Mouse (Mus musculus): Measurements from ENCODE around the gene Fcer1g. TPM values are rescaled to one million over a fixed set of nuclear protein-coding genes. Genes with fewer than 3 reads are reported as not detected.

Fcer1g gene
- polyA plus RNA-seq, 1 experiment from 2014 or later: 25.5 TPM

DNA sequence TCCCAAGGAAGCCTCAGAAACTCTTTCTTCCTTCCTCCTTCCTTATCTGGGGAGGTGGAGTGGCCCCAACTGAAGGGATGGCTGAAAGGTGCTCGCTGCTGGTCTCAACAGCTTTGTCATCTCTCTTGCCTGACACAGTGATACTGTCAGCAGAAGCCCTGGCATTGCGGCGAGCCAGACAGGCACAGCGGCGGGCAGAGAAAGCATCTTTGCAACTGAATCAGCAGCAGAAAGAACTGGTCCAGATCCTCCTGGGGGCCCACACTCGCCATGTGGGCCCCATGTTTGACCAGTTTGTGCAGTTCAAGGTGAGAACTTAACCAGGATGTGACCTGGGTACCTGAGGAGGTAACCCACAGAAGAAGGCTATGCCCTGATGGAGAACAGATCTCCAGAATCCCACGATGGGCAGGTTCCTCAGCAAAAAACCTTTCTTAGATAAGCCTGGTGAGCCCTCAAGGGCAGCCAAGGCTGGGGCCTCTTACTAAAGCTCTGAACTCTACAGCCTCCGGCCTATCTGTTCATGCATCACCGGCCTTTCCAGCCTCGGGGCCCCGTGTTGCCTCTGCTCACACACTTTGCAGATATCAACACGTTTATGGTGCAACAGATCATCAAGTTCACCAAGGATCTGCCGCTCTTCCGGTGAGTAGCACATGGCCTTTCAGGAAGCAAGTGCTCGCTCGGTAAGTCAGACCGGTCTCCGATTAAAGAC is 17.8 kb downstream of the Fcer1g start:
- peaks cover 11% of the 10 kb centered on the region for H3K36me3 ChIP-seq (ENCODE audit: control insufficient read depth, insufficient read depth, low read length)
- no peak for ATAC-seq
- peaks cover 8% of the 10 kb centered on the region for H3K4me1 ChIP-seq (ENCODE audit: control insufficient read depth, insufficient read depth, low read depth, low read length)
- 92% methylated on average over 18 of the region's 18 CpGs for WGBS
- no peak overlapping the region for H3K4me2 ChIP-seq (ENCODE audit: low read length)
- no peak overlapping the region for H3K9ac ChIP-seq (ENCODE audit: low read depth, low read length)
- no peaks in the 10 kb centered on the region for H3K9me3 ChIP-seq (ENCODE audit: control insufficient read depth, low read length)
- H3K4me3 ChIP-seq (ENCODE audit: low read length): no peak overlapping the region
- no peaks in the 10 kb centered on the region for H3K27me3 ChIP-seq (replicated peaks; ENCODE audit: control insufficient read depth, insufficient read depth, low read length)
- H3K27ac ChIP-seq (ENCODE audit: low read depth, low read length): no peak overlapping the region

DNA sequence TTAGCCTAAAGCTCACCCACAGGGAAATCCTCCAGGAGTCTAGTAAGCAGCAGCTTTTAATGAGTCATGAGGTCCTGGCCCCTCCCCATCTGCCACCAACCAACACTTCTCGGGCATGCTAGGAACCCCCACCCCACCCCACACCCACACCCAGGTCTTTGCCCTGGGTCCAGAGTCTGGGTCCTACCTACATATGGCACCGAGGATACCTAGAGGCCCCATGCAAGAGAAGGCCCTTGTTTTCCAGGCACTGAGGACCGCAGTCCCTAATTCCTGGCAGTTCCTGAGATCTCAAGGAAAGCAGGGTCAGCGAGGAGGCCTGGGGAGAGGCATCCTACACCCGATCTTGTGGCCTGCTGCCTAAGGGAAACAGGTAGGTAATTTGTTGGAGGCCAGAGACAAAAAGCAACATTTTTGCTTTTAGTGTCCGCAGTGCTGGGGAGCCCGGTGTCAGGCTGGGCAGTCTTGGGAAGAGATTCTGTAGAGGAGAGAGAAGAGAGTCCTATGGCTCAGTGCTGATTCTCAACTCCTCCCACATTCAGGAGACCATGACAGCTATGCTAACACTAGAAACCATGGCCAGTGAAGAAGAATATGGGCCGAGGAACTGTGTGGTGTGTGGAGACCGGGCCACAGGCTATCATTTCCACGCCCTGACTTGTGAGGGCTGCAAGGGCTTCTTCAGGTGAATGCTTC is 20.2 kb downstream of the Fcer1g start, which contains the start of gene Nr1i3:
Gene Nr1i3 (plus strand): TSS at position 170 of the 696 bp plus-strand sequence.
- no peak within 1 kb of the TSS for H3K27ac ChIP-seq (ENCODE audit: low read depth, low read length)
- H3K27me3 ChIP-seq (replicated peaks; ENCODE audit: control insufficient read depth, insufficient read depth, low read length): no peaks in the 10 kb centered on the region
- no peak within 1 kb of the TSS for H3K9ac ChIP-seq (ENCODE audit: low read depth, low read length)
- WGBS: 80% methylated on average over 10 of the region's 10 CpGs
- no peaks in the 10 kb centered on the region for H3K4me1 ChIP-seq (ENCODE audit: control insufficient read depth, insufficient read depth, low read depth, low read length)
- H3K4me3 ChIP-seq (ENCODE audit: low read length): no peak within 1 kb of the TSS
- no peak within 1 kb of the TSS for H3K4me2 ChIP-seq (ENCODE audit: low read length)
- no peak for ATAC-seq
- peaks cover 6% of the 10 kb centered on the region for H3K36me3 ChIP-seq (ENCODE audit: control insufficient read depth, insufficient read depth, low read length)
- no peaks in the 10 kb centered on the region for H3K9me3 ChIP-seq (ENCODE audit: control insufficient read depth, low read length)

DNA sequence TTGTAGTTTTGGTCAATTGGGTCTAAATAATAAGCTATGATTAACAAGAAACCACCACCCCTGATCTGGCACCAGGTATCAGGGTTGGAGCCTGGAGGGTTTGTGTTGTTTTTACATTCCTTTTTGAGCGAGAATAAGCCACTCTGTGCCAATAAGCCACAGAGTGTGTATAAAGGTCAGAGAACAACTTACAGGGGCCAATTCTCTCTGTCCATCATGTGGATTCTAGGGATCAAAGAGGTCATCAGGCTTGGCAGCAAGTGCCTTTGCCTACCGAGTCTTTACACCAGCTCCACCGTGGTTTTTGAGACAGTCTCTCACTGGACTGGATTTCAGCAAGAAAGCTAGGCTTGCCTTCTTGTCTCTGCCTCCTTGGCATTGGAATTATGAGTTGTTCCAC is 21.3 kb downstream of the Fcer1g start:
- Histone ChIP-seq H3K36me3 (ENCODE audit: control insufficient read depth, insufficient read depth, low read length) (no peaks in the 10 kb centered on the region), H3K4me2 (ENCODE audit: low read length) (no peak overlapping the region), H3K27me3 (replicated peaks; ENCODE audit: control insufficient read depth, insufficient read depth, low read length) (no peaks in the 10 kb centered on the region), H3K4me1 (ENCODE audit: control insufficient read depth, insufficient read depth, low read depth, low read length) (no peaks in the 10 kb centered on the region), H3K9ac (ENCODE audit: low read depth, low read length) (no peak overlapping the region), H3K4me3 (ENCODE audit: low read length) (no peak overlapping the region), H3K27ac (ENCODE audit: low read depth, low read length) (no peak overlapping the region), H3K9me3 (ENCODE audit: control insufficient read depth, low read length) (no peaks in the 10 kb centered on the region)
- WGBS: 37% methylated on average over 3 of the region's 3 CpGs
- ATAC-seq: no peak

DNA sequence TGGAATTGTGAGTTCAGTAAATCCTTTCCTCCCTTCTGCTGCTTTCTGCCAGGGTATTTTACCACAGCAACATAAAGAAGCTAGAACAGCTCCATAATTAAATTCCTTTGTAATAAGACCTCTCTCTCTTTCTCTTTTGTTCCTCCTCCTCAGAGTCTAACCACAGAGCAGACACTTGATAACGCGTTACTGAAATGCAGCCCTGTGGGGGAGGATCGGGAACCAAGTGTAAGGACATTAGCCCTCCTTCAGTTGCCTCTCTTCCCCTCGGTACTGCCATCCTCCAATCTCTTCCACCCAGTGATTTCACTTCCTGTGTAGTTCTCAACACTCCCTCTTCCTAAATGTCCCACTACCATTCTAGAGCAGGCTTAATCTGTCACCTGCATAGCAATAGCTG is 24.8 kb downstream of the Fcer1g start:
- 16% methylated on average over 4 of the region's 4 CpGs for WGBS
- Histone ChIP-seq H3K27ac (ENCODE audit: low read depth, low read length) (no peak overlapping the region), H3K9ac (ENCODE audit: low read depth, low read length) (no peak overlapping the region), H3K9me3 (ENCODE audit: control insufficient read depth, low read length) (no peaks in the 10 kb centered on the region), H3K4me1 (ENCODE audit: control insufficient read depth, insufficient read depth, low read depth, low read length) (no peaks in the 10 kb centered on the region), H3K4me3 (ENCODE audit: low read length) (no peak overlapping the region), H3K36me3 (ENCODE audit: control insufficient read depth, insufficient read depth, low read length) (no peaks in the 10 kb centered on the region), H3K27me3 (replicated peaks; ENCODE audit: control insufficient read depth, insufficient read depth, low read length) (no peaks in the 10 kb centered on the region), H3K4me2 (ENCODE audit: low read length) (no peak overlapping the region)
- ATAC-seq: no peak

DNA sequence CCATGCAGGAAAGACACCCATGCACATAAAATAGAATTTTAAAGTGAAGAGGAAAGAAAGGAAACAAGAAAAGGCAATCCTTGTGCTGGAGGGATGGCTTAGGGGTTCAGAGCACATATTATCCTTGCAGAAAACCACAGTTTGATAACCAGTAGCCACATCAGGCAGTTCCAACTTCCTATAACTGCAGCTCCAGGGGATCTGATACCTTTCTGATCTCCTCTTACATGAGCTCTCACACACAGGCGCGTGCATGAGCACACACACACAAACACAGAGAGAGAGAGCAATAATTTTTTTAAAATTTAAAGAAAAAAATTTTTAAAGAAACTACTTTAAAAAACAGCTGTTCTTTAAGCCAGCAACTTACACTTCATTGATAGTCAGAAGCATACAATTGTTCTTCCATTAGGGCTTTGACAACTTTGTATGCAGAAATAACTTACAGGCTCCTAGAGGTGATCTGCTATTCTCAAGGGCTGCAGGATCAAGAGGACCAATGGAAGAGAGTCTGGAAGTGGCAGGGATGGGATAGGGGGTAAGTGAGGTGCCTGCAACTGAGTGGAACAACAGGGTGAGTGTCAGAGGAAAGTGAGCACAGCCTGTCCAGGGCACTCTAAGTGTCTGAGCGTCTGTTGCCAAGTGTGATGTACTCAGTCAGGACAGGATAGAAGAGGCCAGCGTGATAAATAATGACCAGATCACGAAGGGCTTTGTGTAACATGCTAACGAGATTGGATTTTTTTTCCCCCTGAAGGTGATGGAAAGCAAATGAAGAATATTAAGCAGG is 28.3 kb downstream of the Fcer1g start:
- Histone ChIP-seq H3K9ac (ENCODE audit: low read depth, low read length) (no peak overlapping the region), H3K4me2 (ENCODE audit: low read length) (no peak overlapping the region), H3K27ac (ENCODE audit: low read depth, low read length) (no peak overlapping the region), H3K4me1 (ENCODE audit: control insufficient read depth, insufficient read depth, low read depth, low read length) (no peaks in the 10 kb centered on the region), H3K4me3 (ENCODE audit: low read length) (no peak overlapping the region), H3K9me3 (ENCODE audit: control insufficient read depth, low read length) (no peaks in the 10 kb centered on the region), H3K27me3 (replicated peaks; ENCODE audit: control insufficient read depth, insufficient read depth, low read length) (no peaks in the 10 kb centered on the region), H3K36me3 (ENCODE audit: control insufficient read depth, insufficient read depth, low read length) (no peaks in the 10 kb centered on the region)
- 58% methylated on average over 6 of the region's 6 CpGs for WGBS
- no peak for ATAC-seq

DNA sequence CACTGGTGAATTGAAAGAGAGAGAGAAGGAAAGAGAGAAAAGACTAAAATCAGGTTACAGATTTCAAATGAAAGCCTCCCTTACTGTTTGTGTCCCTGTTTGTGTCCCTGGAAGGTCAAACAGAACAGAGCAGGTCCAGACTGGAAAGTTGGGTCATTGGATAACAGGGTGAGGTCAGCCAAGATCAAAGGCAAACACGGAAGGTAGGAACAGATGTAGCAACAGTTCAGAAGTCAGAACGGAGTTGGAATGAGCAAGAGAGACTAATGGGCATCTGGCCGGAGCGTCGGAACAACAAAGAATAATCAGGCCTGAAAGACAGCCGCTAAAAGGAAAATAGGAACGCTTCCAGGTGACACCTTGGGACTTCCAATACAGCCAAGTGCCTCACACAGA is 29.9 kb downstream of the Fcer1g start:
- no peak overlapping the region for H3K9ac ChIP-seq (ENCODE audit: low read depth, low read length)
- no peak overlapping the region for H3K4me2 ChIP-seq (ENCODE audit: low read length)
- H3K27me3 ChIP-seq (replicated peaks; ENCODE audit: control insufficient read depth, insufficient read depth, low read length): no peaks in the 10 kb centered on the region
- no peak for ATAC-seq
- no peaks in the 10 kb centered on the region for H3K4me1 ChIP-seq (ENCODE audit: control insufficient read depth, insufficient read depth, low read depth, low read length)
- H3K27ac ChIP-seq (ENCODE audit: low read depth, low read length): no peak overlapping the region
- no peak overlapping the region for H3K4me3 ChIP-seq (ENCODE audit: low read length)
- WGBS: 74% methylated on average over 7 of the region's 7 CpGs
- H3K36me3 ChIP-seq (ENCODE audit: control insufficient read depth, insufficient read depth, low read length): no peaks in the 10 kb centered on the region
- H3K9me3 ChIP-seq (ENCODE audit: control insufficient read depth, low read length): no peaks in the 10 kb centered on the region

DNA sequence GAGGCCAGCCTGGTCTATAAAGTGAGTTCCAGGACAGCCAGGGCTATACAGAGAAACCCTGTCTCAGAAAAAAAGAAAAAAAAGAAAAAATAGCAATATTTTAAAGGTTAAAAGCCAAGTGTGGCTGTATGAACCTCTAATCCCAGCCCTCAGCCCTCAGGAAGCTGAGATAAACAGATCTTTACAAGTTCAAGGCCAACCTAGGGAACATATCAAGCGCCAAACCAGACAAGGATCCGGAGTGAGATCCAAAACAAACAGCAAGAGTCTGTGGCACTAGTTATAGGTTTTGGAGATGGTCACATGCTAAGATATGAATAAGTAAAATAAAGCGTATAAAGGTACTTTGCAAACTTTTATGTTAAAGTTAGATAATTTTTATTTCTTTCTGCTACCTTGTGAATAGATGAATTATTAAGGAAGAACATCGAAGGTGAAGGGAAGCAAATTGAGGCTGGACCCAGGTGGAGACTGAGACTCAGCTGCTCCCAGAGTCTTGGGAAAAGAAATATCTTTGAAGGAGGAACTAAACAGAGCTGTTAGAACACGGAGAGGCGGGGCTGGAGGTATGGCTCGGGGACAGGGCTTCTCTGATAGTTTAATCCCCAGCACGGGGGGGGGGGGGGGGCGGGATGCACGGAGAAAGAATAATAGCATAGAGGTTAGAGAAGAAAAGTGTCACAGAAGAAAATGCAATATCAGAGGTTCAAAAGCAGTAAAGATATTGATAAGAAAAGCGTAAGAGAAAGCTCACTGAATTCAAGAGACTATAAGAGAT is 30.5 kb downstream of the Fcer1g start:
- Histone ChIP-seq H3K27ac (ENCODE audit: low read depth, low read length) (no peak overlapping the region), H3K9ac (ENCODE audit: low read depth, low read length) (no peak overlapping the region), H3K4me3 (ENCODE audit: low read length) (no peak overlapping the region), H3K4me1 (ENCODE audit: control insufficient read depth, insufficient read depth, low read depth, low read length) (no peaks in the 10 kb centered on the region), H3K9me3 (ENCODE audit: control insufficient read depth, low read length) (no peaks in the 10 kb centered on the region), H3K4me2 (ENCODE audit: low read length) (no peak overlapping the region), H3K36me3 (ENCODE audit: control insufficient read depth, insufficient read depth, low read length) (no peaks in the 10 kb centered on the region), H3K27me3 (replicated peaks; ENCODE audit: control insufficient read depth, insufficient read depth, low read length) (no peaks in the 10 kb centered on the region)
- WGBS: 61% methylated on average over 10 of the region's 11 CpGs
- no peak for ATAC-seq

DNA sequence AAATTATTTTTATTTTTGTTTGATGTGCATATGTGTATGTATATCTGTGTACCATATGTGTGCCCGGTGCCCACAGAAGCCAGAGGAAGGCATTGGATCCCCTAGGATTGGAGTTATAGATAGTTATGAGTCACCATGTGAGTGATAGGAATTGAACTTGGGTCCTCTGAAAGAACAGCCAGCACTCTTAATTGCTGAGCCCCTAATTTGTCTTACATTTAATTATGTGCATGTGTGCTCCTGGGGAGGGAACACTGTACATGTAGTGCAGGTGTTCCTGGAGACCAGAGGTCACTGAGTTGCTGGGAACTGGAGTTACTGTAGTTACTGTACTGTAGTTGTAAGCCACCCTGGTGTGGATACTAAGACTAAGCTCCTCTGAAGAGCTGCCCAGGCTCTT is 33.4 kb downstream of the Fcer1g start:
- H3K4me1 ChIP-seq (ENCODE audit: control insufficient read depth, insufficient read depth, low read depth, low read length): 0 out of 2 replicates have a peak, but pooled peaks cover 1% of the 10 kb centered on the region
- no peak overlapping the region for H3K27ac ChIP-seq (ENCODE audit: low read depth, low read length)
- H3K36me3 ChIP-seq (ENCODE audit: control insufficient read depth, insufficient read depth, low read length): no peaks in the 10 kb centered on the region
- peaks cover 6% of the 10 kb centered on the region; the same call in 1 of the 2 replicates for H3K27me3 ChIP-seq (replicated peaks; ENCODE audit: control insufficient read depth, insufficient read depth, low read length)
- H3K4me3 ChIP-seq (ENCODE audit: low read length): no peak overlapping the region
- no peak overlapping the region for H3K4me2 ChIP-seq (ENCODE audit: low read length)
- no peak overlapping the region for H3K9ac ChIP-seq (ENCODE audit: low read depth, low read length)
- no peak for ATAC-seq
- 94% methylated on average over 1 of the region's 1 CpGs for WGBS
- no peaks in the 10 kb centered on the region for H3K9me3 ChIP-seq (ENCODE audit: control insufficient read depth, low read length)
